Mouse (Mus musculus): Measurements from ENCODE around the gene Rgs13.

DNA sequence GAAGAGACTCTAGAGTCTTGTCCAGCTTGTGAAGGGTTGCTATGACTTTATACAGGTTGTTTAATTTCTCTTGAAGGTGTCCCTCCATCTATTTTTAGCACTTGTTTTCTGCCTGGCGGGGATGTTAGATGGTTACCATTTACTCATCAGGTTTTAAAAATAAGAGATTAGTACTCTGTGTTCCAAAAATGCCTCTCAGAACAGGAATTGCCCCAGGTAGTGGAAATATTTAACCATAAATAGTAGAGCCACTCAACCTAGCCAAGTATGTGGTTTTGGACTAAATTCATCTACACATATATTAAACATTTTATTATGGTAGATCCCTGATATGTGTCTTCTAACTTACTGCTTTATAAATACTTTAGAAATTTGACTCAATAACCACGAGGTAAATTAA, 64.2 kb downstream of the Rgs13 start:
- TF ChIP-seq POLR2A (IDR thresholded peaks at IDR 0.05; ENCODE audit: borderline replicate concordance, extremely low read depth, insufficient read depth, insufficient read length, poor library complexity, severe bottlenecking) (no peak), CTCF (IDR thresholded peaks at IDR 0.05; ENCODE audit: borderline replicate concordance, extremely low read depth, insufficient read depth, insufficient read length) (no peak)

All from brain, embryonic 14.5 days (tissue).